Mouse (Mus musculus): Measurements from ENCODE around the gene Srd5a1. TPM values are rescaled to one million over a fixed set of nuclear protein-coding genes. Genes with fewer than 3 reads are reported as not detected.

Gene Srd5a1
- polyA plus RNA-seq, 2 experiments = 15.9 to 43.4 TPM

GRCm38 (mm10) chr13:69587849-69588248 is 23.4 kb downstream of the Srd5a1 start:
- no peaks in the 10 kb centered on the region for H3K4me1 ChIP-seq (ENCODE audit: control insufficient read depth, insufficient read depth, low read length)
- no peaks in the 10 kb centered on the region for H3K27me3 ChIP-seq (ENCODE audit: control insufficient read depth, insufficient read depth, low read length)
- no peak for ATAC-seq (ENCODE audit: low FRiP score, low read depth)
- no peak overlapping the region for H3K9ac ChIP-seq (ENCODE audit: low read depth, low read length, severe bottlenecking)
- no peaks in the 10 kb centered on the region for H3K9me3 ChIP-seq (ENCODE audit: control insufficient read depth, low read length)
- no peak overlapping the region for H3K27ac ChIP-seq (replicated peaks; ENCODE audit: low read depth, low read length)
- WGBS = 70% methylated on average over 3 of the region's 3 CpGs
- no peak for DNase-seq (ENCODE audit: low spot score)
- H3K4me2 ChIP-seq (replicated peaks; ENCODE audit: low read depth, low read length, severe bottlenecking) = no peak overlapping the region
- no peaks in the 10 kb centered on the region for H3K36me3 ChIP-seq (ENCODE audit: control insufficient read depth, insufficient read depth, low read length)
- H3K4me3 ChIP-seq (replicated peaks; ENCODE audit: low read length) = no peak overlapping the region
- TF ChIP-seq POLR2A (IDR thresholded peaks at IDR 0.05; ENCODE audit: borderline replicate concordance, extremely low read depth, insufficient read depth, insufficient read length) = no peak

DNA sequence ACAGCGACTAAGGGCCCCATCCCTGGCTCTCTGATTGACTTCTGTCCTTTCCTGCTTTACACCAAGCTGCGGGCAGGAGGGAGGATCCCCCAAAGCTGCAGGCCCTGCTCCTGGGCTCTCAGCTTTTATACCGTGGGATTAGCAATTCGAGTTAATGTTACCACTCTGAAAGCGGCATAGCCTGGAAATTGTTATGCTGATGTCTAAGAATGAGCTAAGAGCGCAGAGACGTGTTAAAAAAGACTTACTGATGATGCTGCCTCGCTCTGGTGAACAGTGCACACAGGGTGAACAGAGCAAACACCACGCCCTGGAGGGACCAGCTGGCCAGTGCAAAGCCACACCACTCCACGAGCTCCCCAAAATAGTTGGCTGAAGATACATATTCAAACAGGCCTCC is 24.9 kb downstream of the Srd5a1 start:
- Histone ChIP-seq H3K9me3 (ENCODE audit: control insufficient read depth, low read length) (no peaks in the 10 kb centered on the region), H3K4me2 (replicated peaks; ENCODE audit: low read depth, low read length, severe bottlenecking) (no peak overlapping the region), H3K27ac (replicated peaks; ENCODE audit: low read depth, low read length) (no peak overlapping the region), H3K36me3 (ENCODE audit: control insufficient read depth, insufficient read depth, low read length) (no peaks in the 10 kb centered on the region), H3K4me3 (replicated peaks; ENCODE audit: low read length) (no peak overlapping the region), H3K27me3 (ENCODE audit: control insufficient read depth, insufficient read depth, low read length) (no peaks in the 10 kb centered on the region), H3K9ac (ENCODE audit: low read depth, low read length, severe bottlenecking) (no peak overlapping the region), H3K4me1 (ENCODE audit: control insufficient read depth, insufficient read depth, low read length) (no peaks in the 10 kb centered on the region)
- ATAC-seq (ENCODE audit: low FRiP score, low read depth) = no peak
- 67% methylated on average over 10 of the region's 10 CpGs for WGBS
- TF ChIP-seq POLR2A (IDR thresholded peaks at IDR 0.05; ENCODE audit: borderline replicate concordance, extremely low read depth, insufficient read depth, insufficient read length) = no peak
- DNase-seq (ENCODE audit: low spot score) = no peak

- no peak for ATAC-seq (ENCODE audit: low FRiP score, low read depth)
- H3K9me3 ChIP-seq (ENCODE audit: control insufficient read depth, low read length) = no peaks in the 10 kb centered on the region
- no peaks in the 10 kb centered on the region for H3K27me3 ChIP-seq (ENCODE audit: control insufficient read depth, insufficient read depth, low read length)
- TF ChIP-seq POLR2A (IDR thresholded peaks at IDR 0.05; ENCODE audit: borderline replicate concordance, extremely low read depth, insufficient read depth, insufficient read length) = no peak
- no peaks in the 10 kb centered on the region for H3K4me1 ChIP-seq (ENCODE audit: control insufficient read depth, insufficient read depth, low read length)
- H3K4me3 ChIP-seq (replicated peaks; ENCODE audit: low read length) = no peak overlapping the region
- no peak overlapping the region for H3K27ac ChIP-seq (replicated peaks; ENCODE audit: low read depth, low read length)
- 52% methylated on average over 6 of the region's 6 CpGs for WGBS
- no peak overlapping the region for H3K9ac ChIP-seq (ENCODE audit: low read depth, low read length, severe bottlenecking)
- no peaks in the 10 kb centered on the region for H3K36me3 ChIP-seq (ENCODE audit: control insufficient read depth, insufficient read depth, low read length)
- DNase-seq (ENCODE audit: low spot score) = no peak
- no peak overlapping the region for H3K4me2 ChIP-seq (replicated peaks; ENCODE audit: low read depth, low read length, severe bottlenecking)
These were observed 25.4 kb downstream of the Srd5a1 start for GRCm38 (mm10) chr13:69585828-69586227.

- TF ChIP-seq POLR2A (IDR thresholded peaks at IDR 0.05; ENCODE audit: borderline replicate concordance, extremely low read depth, insufficient read depth, insufficient read length) = no peak
- DNase-seq (ENCODE audit: low spot score) (no peak), ATAC-seq (ENCODE audit: low FRiP score, low read depth) (no peak)
- WGBS = 90% methylated on average over 6 of the region's 6 CpGs
- H3K4me1 ChIP-seq (ENCODE audit: control insufficient read depth, insufficient read depth, low read length) = no peaks in the 10 kb centered on the region
- H3K4me3 ChIP-seq (replicated peaks; ENCODE audit: low read length) = no peak overlapping the region
- no peaks in the 10 kb centered on the region for H3K36me3 ChIP-seq (ENCODE audit: control insufficient read depth, insufficient read depth, low read length)
- H3K9me3 ChIP-seq (ENCODE audit: control insufficient read depth, low read length) = no peaks in the 10 kb centered on the region
- H3K4me2 ChIP-seq (replicated peaks; ENCODE audit: low read depth, low read length, severe bottlenecking) = no peak overlapping the region
- H3K9ac ChIP-seq (ENCODE audit: low read depth, low read length, severe bottlenecking) = no peak overlapping the region
- H3K27ac ChIP-seq (replicated peaks; ENCODE audit: low read depth, low read length) = no peak overlapping the region
- no peaks in the 10 kb centered on the region for H3K27me3 ChIP-seq (ENCODE audit: control insufficient read depth, insufficient read depth, low read length)
These were observed 27.7 kb downstream of the Srd5a1 start for GRCm38 (mm10) chr13:69583591-69583990.

GRCm38 (mm10) chr13:69582411-69582810 is 28.8 kb downstream of the Srd5a1 start:
- TF ChIP-seq POLR2A (IDR thresholded peaks at IDR 0.05; ENCODE audit: borderline replicate concordance, extremely low read depth, insufficient read depth, insufficient read length) = no peak
- H3K9ac ChIP-seq (ENCODE audit: low read depth, low read length, severe bottlenecking) = no peak overlapping the region
- 89% methylated on average over 6 of the region's 6 CpGs for WGBS

More at GRCm38 (mm10) chr13:69582411-69582810, 28.8 kb downstream of the Srd5a1 start:
- H3K27me3 ChIP-seq (ENCODE audit: control insufficient read depth, insufficient read depth, low read length) = no peaks in the 10 kb centered on the region
- no peaks in the 10 kb centered on the region for H3K4me1 ChIP-seq (ENCODE audit: control insufficient read depth, insufficient read depth, low read length)
- no peak overlapping the region for H3K4me2 ChIP-seq (replicated peaks; ENCODE audit: low read depth, low read length, severe bottlenecking)
- no peak for DNase-seq (ENCODE audit: low spot score)
- no peak overlapping the region for H3K4me3 ChIP-seq (replicated peaks; ENCODE audit: low read length)
- H3K27ac ChIP-seq (replicated peaks; ENCODE audit: low read depth, low read length) = no peak overlapping the region
- no peak for ATAC-seq (ENCODE audit: low FRiP score, low read depth)
- no peaks in the 10 kb centered on the region for H3K36me3 ChIP-seq (ENCODE audit: control insufficient read depth, insufficient read depth, low read length)
- H3K9me3 ChIP-seq (ENCODE audit: control insufficient read depth, low read length) = no peaks in the 10 kb centered on the region

Data from limb, embryonic 14.5 days (tissue).